Mouse (Mus musculus) kidney, embryonic 16.5 days (tissue): ENCODE measurements around the gene Cd9. TPM values are rescaled to one million over a fixed set of nuclear protein-coding genes. Genes with fewer than 3 reads are reported as not detected.

Source experiments
- ATAC-seq: fragments of 200-750 bp; cut with Nextera tagmentation; 2 replicates; pipeline ENCODE4 v1.8.0; 2017; ENCODE audit warnings: moderate TSS enrichment; ENCODE audit not compliant: low FRiP score, low TSS enrichment
- H3K27ac ChIP-seq: fragments of 300-500 bp; sonication (generic); 2 replicates; pipeline ENCODE4 v1.5.1; 2014; ENCODE audit warnings: low read length
- H3K27me3 ChIP-seq: fragments of 300-500 bp; sonication (generic); 2 replicates; pipeline ENCODE4 v1.6.1; 2014; ENCODE audit warnings: low read length, control low read depth, mixed read lengths; ENCODE audit not compliant: insufficient read depth
- H3K36me3 ChIP-seq: fragments of 300-500 bp; sonication (generic); 2 replicates; pipeline ENCODE4 v1.6.1; 2014; ENCODE audit warnings: low read length, control low read depth, mixed read lengths; ENCODE audit not compliant: insufficient read depth
- H3K4me1 ChIP-seq: fragments of 300-500 bp; sonication (generic); 2 replicates; pipeline ENCODE4 v1.6.1; 2014; ENCODE audit warnings: low read length, control low read depth, mixed read lengths; ENCODE audit not compliant: insufficient read depth
- H3K4me2 ChIP-seq: fragments of 300-500 bp; sonication (generic); replicated peaks from 2 replicates; pipeline ENCODE4 v1.6.1; 2014; ENCODE audit warnings: low read depth, low read length
- H3K4me3 ChIP-seq: fragments of 300-500 bp; sonication (generic); 2 replicates; pipeline ENCODE4 v1.5.1; 2014; ENCODE audit warnings: mild to moderate bottlenecking, low read length
- H3K9ac ChIP-seq: fragments of 300-500 bp; sonication (generic); replicated peaks from 2 replicates; pipeline ENCODE4 v1.6.1; 2014; ENCODE audit warnings: low read length
- H3K9me3 ChIP-seq: fragments of 300-500 bp; sonication (generic); 2 replicates; pipeline ENCODE4 v1.6.1; 2016; ENCODE audit warnings: low read length, control low read depth
- WGBS: fragments of 180-500 bp; shearing (Covaris S2); extraction: QIAGEN DNeasy Blood & Tissue Kit; methylation state at CpG from one replicate; pipeline ENCODE4 v1.1.7; 2014; 5-methylcytosine and 5-hydroxymethylcytosine counted together
- polyA plus RNA-seq: library from polyadenylated mRNA; unstranded; fragments of >200 nt; fragmentation: Nextera tagmentation; extraction: Ambion mirVana; gene quantifications from 2 replicates; pipeline ENCODE4 v1.2.1, GENCODE M21; 2015

Gene Cd9
- polyA plus RNA-seq, 1 experiment from 2014 or later = 178 TPM

DNA sequence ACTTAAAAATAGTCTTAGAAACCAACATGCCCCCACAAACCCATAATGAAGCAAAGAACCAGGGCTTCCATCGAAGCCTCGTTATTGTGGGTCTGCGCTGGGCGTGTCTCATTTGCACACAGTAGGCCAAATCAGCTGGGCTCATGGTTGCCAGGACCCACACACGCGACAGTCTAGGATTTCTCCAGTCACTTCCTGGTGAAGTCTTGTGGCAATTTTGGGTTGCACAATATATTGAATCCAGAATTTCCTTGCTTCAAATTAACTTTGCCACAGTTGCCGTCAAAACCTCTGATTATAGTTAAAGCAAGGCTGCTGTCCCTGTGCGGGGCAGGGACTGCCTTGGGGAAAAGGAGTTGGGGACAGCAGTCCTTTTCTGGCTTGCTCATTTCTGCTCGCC, 39.9 kb downstream of the Cd9 start:
- ATAC-seq = no peak
- no peak overlapping the region for H3K4me3 ChIP-seq
- no peak overlapping the region for H3K27ac ChIP-seq
- no peaks in the 10 kb centered on the region for H3K27me3 ChIP-seq
- peaks cover 5% of the 10 kb centered on the region; the same call in 1 of the 2 replicates for H3K36me3 ChIP-seq
- H3K4me1 ChIP-seq = peaks cover 3% of the 10 kb centered on the region; the same call in 1 of the 2 replicates
- no peaks in the 10 kb centered on the region for H3K9me3 ChIP-seq
- H3K9ac ChIP-seq = no peak overlapping the region
- no peak overlapping the region for H3K4me2 ChIP-seq
- WGBS = 87% methylated on average over 9 of the region's 9 CpGs

DNA sequence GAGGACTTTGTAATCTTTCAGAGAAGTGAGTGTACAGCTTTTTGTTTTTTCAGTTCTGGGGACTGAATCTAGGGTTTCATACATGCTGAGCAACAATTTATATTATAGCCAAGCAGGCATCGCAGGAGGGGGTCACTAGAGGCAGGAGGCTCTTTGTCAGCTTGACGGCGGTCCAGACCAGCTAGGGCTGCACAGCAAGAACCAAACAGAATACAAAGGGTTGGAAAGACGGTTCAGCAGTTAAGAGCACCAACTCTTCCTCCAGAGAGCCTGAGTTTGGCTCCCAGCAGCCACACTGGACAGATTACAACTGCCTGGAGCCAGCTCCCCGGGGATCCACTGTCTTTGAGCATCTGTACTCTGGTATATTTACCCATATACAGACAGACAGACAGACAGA, 40.3 kb downstream of the Cd9 start:
- H3K4me1 ChIP-seq = peaks cover 3% of the 10 kb centered on the region; the same call in 1 of the 2 replicates
- H3K4me3 ChIP-seq = no peak overlapping the region
- no peaks in the 10 kb centered on the region for H3K9me3 ChIP-seq
- H3K27ac ChIP-seq = no peak overlapping the region
- no peak overlapping the region for H3K4me2 ChIP-seq
- 68% methylated on average over 5 of the region's 5 CpGs for WGBS
- H3K27me3 ChIP-seq = no peaks in the 10 kb centered on the region
- 0 out of 2 replicates have a peak, but pooled peaks cover 2% of the 10 kb centered on the region for H3K36me3 ChIP-seq
- ATAC-seq = no peak
- no peak overlapping the region for H3K9ac ChIP-seq

DNA sequence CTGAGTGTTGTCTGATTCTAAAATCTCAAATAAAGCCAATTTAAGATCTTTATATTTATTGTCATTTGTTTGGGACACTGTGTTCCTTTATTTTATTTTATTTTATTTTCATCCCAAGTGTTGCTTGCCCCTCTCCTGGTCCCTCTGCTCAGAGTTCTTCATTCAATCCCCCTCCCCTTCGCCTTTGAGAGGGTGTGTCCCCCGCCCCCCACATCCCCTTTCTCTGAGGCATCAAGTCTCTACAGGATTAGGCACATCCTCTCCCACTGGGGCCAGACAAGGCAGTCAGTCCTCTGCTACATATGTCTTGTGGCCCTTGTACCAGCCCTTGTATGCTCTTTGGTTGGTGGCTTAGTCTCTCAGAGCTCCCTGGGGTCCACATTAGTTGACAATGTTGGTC, 46.9 kb downstream of the Cd9 start:
- no peaks in the 10 kb centered on the region for H3K9me3 ChIP-seq
- no peaks in the 10 kb centered on the region for H3K36me3 ChIP-seq
- H3K27me3 ChIP-seq = no peaks in the 10 kb centered on the region
- no peak overlapping the region for H3K27ac ChIP-seq
- ATAC-seq = no peak
- WGBS = 68% methylated on average over 2 of the region's 2 CpGs
- no peak overlapping the region for H3K9ac ChIP-seq
- H3K4me2 ChIP-seq = no peak overlapping the region
- no peak overlapping the region for H3K4me3 ChIP-seq
- peaks cover 6% of the 10 kb centered on the region; the same call in 1 of the 2 replicates for H3K4me1 ChIP-seq

GRCm38 (mm10) chr6:125447205-125447604, 47.4 kb downstream of the Cd9 start:
- Histone ChIP-seq H3K9me3 (no peaks in the 10 kb centered on the region), H3K4me1 (peaks cover 6% of the 10 kb centered on the region; the same call in 1 of the 2 replicates), H3K4me3 (no peak overlapping the region), H3K27me3 (no peaks in the 10 kb centered on the region), H3K9ac (no peak overlapping the region), H3K36me3 (no peaks in the 10 kb centered on the region), H3K27ac (peak overlapping the region; percentile 7; the same call in 1 of the 2 replicates), H3K4me2 (no peak overlapping the region)
- WGBS = 39% methylated on average over 4 of the region's 4 CpGs
- ATAC-seq = peak; percentile 67; the same call in 1 of the 2 replicates

GRCm38 (mm10) chr6:125445381-125445780, 49.2 kb downstream of the Cd9 start:
- Histone ChIP-seq H3K9me3 (no peaks in the 10 kb centered on the region), H3K4me2 (no peak overlapping the region), H3K27me3 (no peaks in the 10 kb centered on the region), H3K36me3 (no peaks in the 10 kb centered on the region), H3K4me3 (no peak overlapping the region), H3K27ac (no peak overlapping the region), H3K4me1 (peaks cover 6% of the 10 kb centered on the region; the same call in 1 of the 2 replicates), H3K9ac (no peak overlapping the region)
- WGBS = 84% methylated on average over 6 of the region's 6 CpGs
- ATAC-seq = no peak

GRCm38 (mm10) chr6:125442591-125442990, 52.0 kb downstream of the Cd9 start:
- ATAC-seq = no peak
- H3K4me3 ChIP-seq = no peak overlapping the region
- H3K36me3 ChIP-seq = no peaks in the 10 kb centered on the region
- no peaks in the 10 kb centered on the region for H3K9me3 ChIP-seq
- H3K4me2 ChIP-seq = no peak overlapping the region
- peaks cover 6% of the 10 kb centered on the region; the same call in 1 of the 2 replicates for H3K4me1 ChIP-seq
- no peaks in the 10 kb centered on the region for H3K27me3 ChIP-seq
- H3K27ac ChIP-seq = no peak overlapping the region
- H3K9ac ChIP-seq = no peak overlapping the region
- WGBS = 65% methylated on average over 10 of the region's 10 CpGs

- ATAC-seq = no peak
- no peaks in the 10 kb centered on the region for H3K4me1 ChIP-seq
- no peak overlapping the region for H3K9ac ChIP-seq
- no peak overlapping the region for H3K27ac ChIP-seq
- no peaks in the 10 kb centered on the region for H3K9me3 ChIP-seq
- H3K27me3 ChIP-seq = no peaks in the 10 kb centered on the region
- no peaks in the 10 kb centered on the region for H3K36me3 ChIP-seq
- no peak overlapping the region for H3K4me2 ChIP-seq
- H3K4me3 ChIP-seq = no peak overlapping the region
- WGBS = 88% methylated on average over 3 of the region's 3 CpGs
Observed at GRCm38 (mm10) chr6:125436753-125437152, 57.8 kb downstream of the Cd9 start.

DNA sequence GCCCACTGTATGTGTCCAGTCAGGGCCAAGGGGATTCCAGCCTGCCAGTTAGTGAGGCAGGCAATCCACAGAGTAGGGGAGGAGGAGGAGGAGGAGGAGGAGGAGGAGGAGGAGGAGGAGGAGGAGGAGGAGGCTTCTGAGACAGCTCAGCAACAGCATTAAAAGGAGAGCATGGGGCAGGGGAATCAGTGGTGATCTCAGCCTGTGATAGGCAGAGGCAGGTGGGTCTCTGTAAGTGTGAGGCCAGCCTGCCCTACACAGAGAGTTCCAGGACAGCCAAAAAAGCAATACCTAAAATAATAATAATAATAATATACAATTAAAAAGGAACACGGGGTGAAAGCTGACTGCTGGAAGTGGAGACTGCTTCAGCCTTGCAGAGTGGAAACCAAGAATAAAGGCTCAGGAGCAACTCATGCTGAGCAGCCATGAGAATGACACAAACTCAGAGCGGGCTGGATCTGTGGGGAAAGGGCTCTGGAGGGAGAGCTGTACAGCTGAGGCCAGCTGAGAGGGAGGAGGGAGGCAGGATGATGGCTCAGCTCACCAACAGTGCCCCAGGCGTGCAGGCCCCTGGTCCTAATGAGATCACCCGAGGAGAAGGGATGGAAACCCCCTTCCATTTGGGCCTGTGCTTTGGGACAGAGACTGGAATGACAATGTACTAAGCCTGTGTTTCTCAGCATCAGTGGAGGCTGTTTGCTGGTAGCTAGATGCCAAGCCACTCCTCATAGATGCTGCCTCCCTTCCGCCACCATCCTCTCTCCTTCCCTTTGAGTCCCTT, 59.7 kb downstream of the Cd9 start:
- 61% methylated on average over 5 of the region's 5 CpGs for WGBS
- H3K27me3 ChIP-seq = no peaks in the 10 kb centered on the region
- no peak overlapping the region for H3K27ac ChIP-seq
- H3K4me2 ChIP-seq = no peak overlapping the region
- H3K36me3 ChIP-seq = no peaks in the 10 kb centered on the region
- no peak overlapping the region for H3K9ac ChIP-seq
- no peaks in the 10 kb centered on the region for H3K9me3 ChIP-seq
- ATAC-seq = no peak
- H3K4me1 ChIP-seq = peaks cover 10% of the 10 kb centered on the region
- no peak overlapping the region for H3K4me3 ChIP-seq

- H3K9me3 ChIP-seq = no peaks in the 10 kb centered on the region
- no peak overlapping the region for H3K27ac ChIP-seq
- no peak overlapping the region for H3K4me3 ChIP-seq
- H3K4me1 ChIP-seq = peaks cover 10% of the 10 kb centered on the region
- WGBS = 70% methylated on average over 6 of the region's 6 CpGs
- no peak overlapping the region for H3K9ac ChIP-seq
- no peak overlapping the region for H3K4me2 ChIP-seq
- H3K36me3 ChIP-seq = no peaks in the 10 kb centered on the region
- no peak for ATAC-seq
- H3K27me3 ChIP-seq = no peaks in the 10 kb centered on the region
Observed at GRCm38 (mm10) chr6:125433704-125434447, 60.7 kb downstream of the Cd9 start.

- Histone ChIP-seq H3K4me1 (peaks cover 10% of the 10 kb centered on the region), H3K36me3 (no peaks in the 10 kb centered on the region), H3K9ac (no peak overlapping the region), H3K9me3 (no peaks in the 10 kb centered on the region), H3K27me3 (no peaks in the 10 kb centered on the region), H3K4me2 (no peak overlapping the region), H3K4me3 (no peak overlapping the region), H3K27ac (no peak overlapping the region)
- WGBS = 77% methylated on average over 3 of the region's 3 CpGs
- ATAC-seq = no peak
Observed at GRCm38 (mm10) chr6:125433257-125433656, 61.3 kb downstream of the Cd9 start.
